Mouse (Mus musculus): Measurements from ENCODE around the gene Klb. TPM values are rescaled to one million over a fixed set of nuclear protein-coding genes. Genes with fewer than 3 reads are reported as not detected.
A peak's percentile ranks its signal among the peaks of the same experiment; 100 is the strongest.

Klb gene
- total RNA-seq, 2 experiments from 2014 or later: 0.66 to 0.74 TPM

GRCm38 (mm10) chr5:65371551-65371950, 23.4 kb downstream of the Klb start:
- DNase-seq (ENCODE audit: low spot score in 2 of 2): no peak

GRCm38 (mm10) chr5:65374746-65375145, 26.6 kb downstream of the Klb start:
- DNase-seq (ENCODE audit: low spot score in 2 of 2): no peak

DNA sequence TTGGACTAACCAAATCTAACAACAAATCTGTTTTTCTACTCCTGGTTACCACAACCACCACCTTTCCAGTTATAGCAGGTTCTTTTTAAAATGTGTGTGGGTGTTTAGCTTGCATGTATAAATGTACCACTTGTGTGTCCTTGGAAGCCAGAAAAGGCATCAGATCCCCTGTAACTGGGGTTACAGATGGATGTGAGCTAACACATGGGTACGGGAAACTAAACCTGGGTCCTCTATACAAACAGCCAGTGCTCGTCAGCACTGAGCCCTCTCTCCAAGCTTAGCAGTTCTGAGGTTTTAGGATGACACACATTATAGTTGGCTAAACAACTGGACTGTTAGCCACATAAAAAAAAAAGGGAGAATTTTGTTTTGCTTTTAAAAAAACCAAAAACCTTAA, 37.6 kb downstream of the Klb start:
- no peak for DNase-seq (ENCODE audit: low spot score in 2 of 2)

DNA sequence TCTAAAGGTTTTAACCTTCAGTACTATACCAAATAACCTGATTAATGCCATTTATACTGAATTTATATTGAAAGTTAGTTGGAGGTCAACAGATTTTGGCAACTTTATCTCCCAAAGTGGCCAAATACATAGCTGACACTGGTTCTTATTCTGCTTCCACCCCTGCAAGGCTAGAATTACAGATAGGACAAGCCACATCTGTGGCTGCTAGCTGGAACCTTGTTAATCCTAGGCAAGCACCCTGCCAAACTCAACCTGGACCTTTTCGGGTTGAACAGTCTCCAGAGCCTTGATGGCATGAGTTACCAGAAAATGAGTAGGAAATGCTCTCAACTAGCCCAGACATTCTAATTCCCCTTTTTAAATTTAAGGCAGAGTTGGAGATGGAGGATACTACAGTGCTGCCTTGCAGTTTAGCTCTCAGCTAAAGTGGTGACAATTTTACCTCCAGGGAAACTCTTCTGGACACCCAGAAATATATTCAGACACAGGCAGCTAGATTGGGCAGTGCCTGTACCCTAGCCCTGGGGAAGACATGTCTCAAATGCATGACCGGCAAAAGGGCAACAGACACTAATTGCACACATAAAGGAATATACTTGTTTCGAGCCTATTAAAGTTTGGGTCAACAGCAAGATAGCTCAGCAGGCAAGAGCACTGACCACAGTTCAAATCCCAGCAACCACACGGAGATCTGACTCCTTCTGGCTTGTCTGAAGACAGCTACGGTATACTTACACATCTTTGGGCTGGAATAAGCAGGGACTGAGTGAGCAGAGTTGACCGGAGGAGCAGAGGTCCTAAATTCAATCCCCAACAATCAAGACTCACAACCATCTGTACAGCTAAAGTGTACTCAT, 39.1 kb downstream of the Klb start:
- no peak for DNase-seq (ENCODE audit: low spot score in 2 of 2)

DNA sequence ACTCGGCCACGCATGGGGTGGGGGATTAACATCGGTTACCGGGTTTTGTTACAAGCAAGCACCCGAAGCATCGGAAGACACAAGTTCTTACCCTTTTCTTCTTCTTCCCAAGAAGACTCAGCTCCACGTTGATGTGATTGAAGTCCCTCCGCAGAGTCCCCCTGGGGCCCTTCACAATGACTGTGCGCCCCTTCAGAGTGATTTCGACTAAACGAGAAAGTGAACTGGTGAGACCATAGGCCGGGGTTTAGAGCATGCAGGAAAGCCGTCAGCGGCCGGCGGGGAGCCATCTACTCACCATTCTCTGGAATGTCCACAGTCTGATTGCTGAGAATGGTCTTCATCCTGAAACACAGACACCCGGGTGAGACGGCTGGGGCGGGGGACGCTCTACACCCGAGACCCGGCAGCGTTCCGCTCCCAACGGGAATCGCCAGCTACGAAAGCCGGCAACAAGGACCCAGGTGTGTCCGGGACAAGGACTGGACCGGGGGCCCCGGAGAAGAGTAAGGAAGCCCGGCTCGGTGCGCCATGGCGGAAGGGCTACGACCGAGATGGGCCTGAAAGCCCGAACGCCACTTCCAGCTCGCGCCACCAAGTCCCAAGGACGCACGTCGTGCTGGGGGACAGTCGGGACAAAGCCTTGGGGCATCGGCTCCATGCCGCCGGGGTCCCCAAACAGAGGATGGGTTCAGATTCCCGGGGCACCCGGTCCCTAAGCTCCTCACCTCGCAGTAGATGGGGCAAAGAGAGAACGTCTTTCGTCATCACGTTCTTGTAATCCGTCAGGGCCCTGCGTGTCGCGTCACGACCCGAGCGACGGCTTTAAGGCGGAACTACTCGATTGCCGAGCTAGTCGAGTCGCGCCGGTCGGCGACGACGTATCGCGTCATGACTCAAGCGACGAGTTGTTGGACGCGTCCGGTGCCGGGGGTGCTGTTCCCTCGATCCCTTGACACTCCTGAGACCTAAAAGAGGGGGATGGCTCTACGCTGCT, 42.8 kb downstream of the Klb start, which contains the start of the genes Rpl9 and Lias:
TSS of gene Rpl9 (minus strand) at position 797 of the 997 bp plus-strand sequence.
TSS of gene Lias (plus strand) at position 850 of the 997 bp plus-strand sequence.
- peak; percentile 99 for DNase-seq (ENCODE audit: low spot score in 2 of 2)

DNA sequence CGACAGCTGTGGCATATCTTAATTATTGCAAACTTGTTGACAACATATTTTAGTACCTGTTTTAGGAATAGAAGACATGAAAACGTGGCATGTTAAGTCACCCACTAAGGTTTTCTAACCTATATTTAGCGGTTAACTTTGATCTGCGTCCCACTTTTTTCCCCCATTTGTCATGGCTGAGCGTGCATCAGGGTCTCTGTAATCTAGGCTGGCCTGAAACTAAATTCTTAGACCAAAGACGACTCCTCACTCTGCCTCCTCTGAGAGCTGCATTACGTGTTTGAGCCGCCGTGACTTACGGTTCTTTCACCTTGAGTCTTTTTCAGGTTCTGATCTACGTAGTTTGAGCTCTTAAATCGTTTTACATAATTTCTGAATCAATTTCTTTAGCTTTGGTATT, 43.6 kb downstream of the Klb start:
- DNase-seq (ENCODE audit: low spot score in 2 of 2): no peak

GRCm38 (mm10) chr5:65394425-65394824, 46.3 kb downstream of the Klb start:
- no peak for DNase-seq (ENCODE audit: low spot score in 2 of 2)

DNA sequence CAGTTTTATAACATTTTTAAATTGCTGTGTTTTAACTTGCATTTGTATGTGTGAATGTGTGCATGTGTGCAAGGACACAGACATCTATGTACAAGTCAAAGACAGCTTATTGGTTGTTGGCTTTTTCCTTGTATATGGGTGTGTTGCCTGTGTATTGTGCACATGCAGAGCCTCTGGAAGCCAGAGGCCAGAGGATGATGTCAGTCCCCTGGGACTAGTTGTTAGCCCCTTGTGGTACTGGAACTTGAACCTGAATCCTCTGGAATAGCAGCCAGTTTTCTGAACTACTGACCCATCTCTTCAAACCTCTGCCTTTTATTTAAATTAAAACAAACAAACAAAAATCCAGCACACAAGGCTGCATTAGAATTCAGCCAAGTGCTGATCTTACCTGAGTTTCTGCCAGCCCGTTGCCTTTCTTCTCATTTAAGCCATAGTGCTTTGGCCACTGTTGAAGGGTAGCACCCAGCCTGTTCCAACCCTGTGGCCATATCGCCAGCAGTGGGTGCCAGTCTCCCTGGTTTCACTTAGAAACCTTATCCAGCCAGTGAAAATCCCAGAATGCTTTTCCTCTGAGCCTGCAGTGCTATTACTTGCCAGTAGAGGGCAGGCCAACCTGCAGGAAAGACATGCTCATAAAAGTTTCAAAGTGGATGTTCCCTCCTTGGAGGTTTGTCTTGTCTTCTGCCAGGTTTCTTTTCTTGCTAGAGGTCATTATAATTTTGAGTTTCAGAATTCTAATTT, 53.3 kb downstream of the Klb start:
- DNase-seq (ENCODE audit: low spot score in 2 of 2): peak; percentile 87 to 88

DNA sequence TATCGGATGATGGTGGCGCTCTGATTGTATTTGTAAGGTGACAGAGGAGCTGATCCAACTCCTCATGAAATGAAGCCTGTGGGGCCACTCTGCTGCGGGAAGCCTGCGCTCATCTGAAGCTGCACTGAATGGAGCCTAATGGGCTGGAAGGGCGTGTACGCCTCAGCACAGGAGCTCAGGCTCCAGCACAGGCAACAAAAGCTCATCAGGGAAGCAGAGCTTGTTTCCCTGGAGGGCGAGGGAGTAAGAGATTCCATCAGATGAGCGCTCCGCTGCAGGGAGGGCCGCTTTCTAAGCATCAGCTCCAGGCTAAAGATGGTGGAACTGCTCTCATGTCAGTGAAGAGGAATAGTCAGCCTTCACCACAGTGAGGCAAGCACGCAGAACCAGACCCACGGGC, 59.9 kb downstream of the Klb start:
- DNase-seq (ENCODE audit: low spot score in 2 of 2): no peak

DNA sequence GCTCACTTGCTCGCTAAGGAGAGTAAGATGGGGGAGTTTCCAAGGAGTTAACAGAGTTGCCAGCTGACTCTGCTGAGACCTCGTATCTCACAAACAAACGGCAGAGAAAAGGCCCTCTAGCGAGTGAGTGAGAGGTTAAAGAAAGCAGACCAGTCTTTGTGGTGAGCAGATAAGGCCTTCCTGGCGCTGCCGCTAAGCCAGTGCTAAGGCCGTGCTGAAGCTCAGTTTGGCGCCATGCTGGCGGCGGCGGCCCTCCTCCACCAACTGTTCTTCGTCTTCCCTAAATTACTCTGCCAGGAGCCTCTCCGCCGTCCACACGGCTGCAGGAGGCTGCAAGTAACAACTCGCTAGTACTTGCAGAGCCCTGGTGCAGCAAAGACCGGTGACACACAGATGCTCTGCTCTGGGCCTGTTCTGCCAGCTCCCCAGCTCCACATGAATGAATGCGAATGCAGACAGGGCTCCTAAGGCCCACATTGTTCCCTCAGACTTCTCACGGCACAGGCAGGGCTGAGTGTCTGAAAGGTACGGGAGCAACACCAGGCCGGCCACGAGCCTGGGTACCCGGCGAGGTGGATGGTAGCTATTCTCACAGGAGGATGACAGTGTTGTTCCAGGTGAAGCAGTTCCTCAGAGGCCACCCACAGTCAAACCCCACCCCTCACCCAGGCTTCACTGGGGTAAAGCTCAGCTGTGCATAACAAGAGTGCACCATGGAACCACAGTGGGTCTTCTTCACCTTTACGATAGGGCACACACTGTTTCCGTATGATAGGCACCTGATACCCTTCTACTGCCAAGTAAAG, 67.7 kb downstream of the Klb start:
- DNase-seq (ENCODE audit: low spot score in 2 of 2): no peak

DNA sequence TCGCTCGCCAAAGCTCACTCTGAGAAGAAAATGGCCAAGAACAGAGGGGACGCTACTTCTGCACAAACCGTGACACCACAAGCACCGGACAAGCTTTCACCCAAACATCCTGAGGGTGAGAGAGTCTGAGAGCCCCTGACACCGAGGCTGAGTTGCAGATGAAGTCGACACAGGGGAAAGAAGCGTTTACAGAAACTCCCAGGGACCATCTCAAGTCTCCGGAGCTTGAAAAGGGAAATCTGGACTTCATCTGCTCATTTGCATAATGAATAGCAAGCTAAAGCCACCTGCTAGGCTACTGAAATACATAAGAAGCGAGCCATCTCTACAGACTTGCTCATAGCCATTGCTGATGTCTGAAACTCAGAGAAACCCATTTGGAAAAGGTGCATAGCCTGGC, 71.0 kb downstream of the Klb start:
- no peak for DNase-seq (ENCODE audit: low spot score in 2 of 2)

DNA sequence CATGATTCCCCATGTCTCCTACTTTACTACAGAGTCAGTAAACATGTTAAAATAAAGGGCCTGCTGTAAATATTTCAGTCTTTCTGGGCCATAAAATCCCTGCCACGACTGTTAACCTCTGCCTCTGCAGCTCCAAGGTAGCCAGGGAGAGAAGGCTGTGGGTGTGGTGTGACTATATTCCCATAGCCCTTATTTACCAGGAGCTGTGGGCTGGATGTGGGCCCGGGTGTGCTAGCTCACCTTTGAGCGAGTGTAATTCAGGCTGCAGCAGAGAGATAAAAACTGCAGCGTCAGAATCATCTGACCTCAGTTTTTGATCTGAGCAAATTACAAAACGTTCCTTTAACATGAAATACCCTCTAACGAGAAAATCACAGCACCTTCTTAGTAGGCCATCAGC, 72.7 kb downstream of the Klb start:
- no peak for DNase-seq (ENCODE audit: low spot score in 2 of 2)

DNA sequence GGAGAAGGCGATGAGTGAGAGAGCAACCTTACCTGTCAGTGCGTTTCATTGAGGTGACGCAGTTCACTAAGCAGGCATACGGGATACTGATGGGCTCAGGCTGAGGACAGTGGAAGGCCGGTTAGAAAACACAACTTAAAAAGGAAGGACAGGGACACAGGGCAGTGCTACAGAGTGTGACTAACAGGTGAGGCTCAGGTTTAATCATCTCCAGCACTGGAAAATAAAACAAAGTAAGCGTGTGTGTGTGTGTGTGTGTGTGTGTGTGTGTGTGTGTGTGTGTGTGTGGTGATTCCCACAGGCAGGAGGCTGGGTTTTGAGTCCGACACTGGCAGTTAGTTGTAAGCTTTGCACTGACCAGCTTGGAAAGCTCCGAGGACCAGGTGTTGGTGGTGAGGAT, 74.7 kb downstream of the Klb start:
- DNase-seq (ENCODE audit: low spot score in 2 of 2): no peak

GRCm38 (mm10) chr5:65424215-65424614, 76.1 kb downstream of the Klb start:
- no peak for DNase-seq (ENCODE audit: low spot score in 2 of 2)

- no peak for DNase-seq (ENCODE audit: low spot score in 2 of 2)
These were observed 77.1 kb downstream of the Klb start for GRCm38 (mm10) chr5:65425251-65425650.

- DNase-seq (ENCODE audit: low spot score in 2 of 2): no peak
These were observed 80.2 kb downstream of the Klb start for GRCm38 (mm10) chr5:65428321-65428720.

GRCm38 (mm10) chr5:65429441-65429840, 81.3 kb downstream of the Klb start:
- DNase-seq (ENCODE audit: low spot score in 2 of 2): no peak

Data from layer of hippocampus, postnatal 10 days (tissue).